Mouse (Mus musculus): ENCODE measurements around the gene Poln.

DNA sequence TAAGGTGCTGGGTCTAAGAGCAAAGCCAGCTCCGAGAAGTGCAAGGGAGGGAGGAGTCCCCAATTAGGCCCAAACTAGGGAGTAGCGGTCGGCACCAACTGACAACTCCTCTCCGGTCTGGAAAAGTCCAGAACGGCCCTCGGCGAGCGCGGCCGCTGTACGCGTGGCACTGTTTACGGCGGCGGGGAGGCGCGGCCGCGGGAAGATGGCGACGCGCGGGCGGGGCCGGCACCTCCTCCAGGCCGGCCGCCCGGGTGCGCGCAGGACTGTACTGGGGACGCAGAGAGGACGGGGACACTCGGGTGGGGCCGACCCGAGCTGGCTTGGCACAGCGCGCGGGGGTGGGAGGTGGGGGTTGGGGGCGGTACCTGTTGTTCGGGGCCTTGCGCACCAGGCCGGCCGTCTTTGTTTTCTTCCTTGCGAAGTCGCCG is 17.7 kb upstream of the Poln start:
- TF ChIP-seq GATA1 (IDR thresholded peaks at IDR 0.05; ENCODE audit: low read length) = no peak
- TF ChIP-seq TAL1 (IDR thresholded peaks at IDR 0.05; ENCODE audit: low read length) = no peak
